Mouse (Mus musculus): ENCODE data around the gene Pde2a.

The Pde2a gene

DNA sequence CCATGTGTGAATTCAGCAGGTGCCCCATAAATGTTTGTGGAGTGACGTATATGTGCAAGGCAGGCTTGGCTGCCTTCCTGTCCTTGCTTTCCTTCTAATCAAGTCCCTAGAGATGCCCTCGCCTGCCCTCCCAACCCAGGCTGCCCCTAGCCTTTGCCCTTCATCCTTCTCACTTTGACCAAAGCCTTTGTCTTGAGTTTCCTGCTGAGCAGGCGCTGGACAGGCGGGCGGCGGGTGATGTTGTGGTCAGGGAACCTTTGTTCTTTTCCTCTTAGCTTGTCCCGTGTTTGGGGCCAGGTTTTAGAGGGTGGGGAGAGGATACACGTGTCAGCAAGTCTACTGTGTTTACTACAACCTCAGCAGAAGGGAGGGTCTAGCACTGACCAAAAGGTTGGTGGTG, 32.2 kb downstream of the Pde2a start:
- DNase-seq (ENCODE audit: low read depth), result no peak

DNA sequence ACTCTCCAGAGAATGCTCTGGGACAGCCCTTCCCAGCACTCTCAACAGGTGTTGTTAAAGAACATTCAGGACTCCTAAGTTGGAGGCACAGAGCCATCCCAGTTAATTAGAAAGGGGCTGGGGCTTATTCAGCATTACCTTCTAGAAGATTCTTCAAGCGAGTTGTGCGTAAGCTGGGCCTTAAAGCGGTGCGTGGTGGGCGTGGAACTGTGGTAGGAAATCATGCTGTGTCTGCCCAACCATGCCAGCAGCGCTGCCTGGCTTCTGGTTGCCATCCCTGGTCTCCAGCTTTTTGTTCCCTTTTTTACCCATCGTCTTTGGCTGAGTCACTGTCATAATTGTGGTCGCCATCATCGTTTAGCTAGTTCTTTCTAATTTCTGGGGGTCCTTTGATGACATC, 33.0 kb downstream of the Pde2a start:
- DNase-seq (ENCODE audit: low read depth), result no peak

DNA sequence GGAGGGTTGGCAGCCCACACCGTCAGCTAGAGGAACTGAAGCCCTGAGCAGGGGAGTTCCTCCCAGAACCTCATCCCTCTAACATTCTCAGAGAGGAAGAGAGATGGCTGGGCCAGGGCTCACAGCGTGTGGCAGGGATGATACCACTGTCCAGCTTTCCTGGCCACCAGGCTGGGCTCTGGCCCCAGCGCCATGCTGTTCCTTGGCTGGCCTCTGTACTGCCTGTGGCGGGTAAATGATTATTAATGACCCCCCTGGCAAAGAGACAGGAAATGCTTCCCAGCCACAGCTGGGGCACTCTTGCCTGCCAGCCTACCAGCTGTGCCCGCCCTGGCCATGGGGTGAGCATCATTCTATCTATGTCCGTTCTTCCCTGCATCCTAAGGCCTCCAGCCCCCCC, 33.6 kb downstream of the Pde2a start:
- no peak for DNase-seq (ENCODE audit: low read depth)

DNA sequence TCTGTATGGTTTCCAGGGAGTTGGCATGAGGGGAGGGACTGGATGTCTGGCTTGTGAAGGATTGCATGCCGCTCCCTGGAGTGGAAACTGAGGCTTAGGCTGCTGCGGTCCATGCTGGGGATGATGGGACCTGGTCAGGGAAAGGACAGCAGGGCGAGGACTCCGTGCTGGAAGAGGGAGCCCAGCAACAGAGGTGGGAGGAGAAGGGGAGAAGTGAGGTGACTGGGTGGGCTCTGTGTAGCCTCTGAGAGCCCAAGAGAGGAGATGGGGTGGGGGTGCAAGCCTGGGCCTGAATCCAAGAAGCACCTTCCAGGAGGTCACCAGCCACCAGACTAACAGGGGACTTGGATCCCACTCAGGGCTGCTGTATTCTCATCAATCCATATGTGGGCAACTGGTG, 34.8 kb downstream of the Pde2a start:
- DNase-seq (ENCODE audit: low read depth), result no peak

DNA sequence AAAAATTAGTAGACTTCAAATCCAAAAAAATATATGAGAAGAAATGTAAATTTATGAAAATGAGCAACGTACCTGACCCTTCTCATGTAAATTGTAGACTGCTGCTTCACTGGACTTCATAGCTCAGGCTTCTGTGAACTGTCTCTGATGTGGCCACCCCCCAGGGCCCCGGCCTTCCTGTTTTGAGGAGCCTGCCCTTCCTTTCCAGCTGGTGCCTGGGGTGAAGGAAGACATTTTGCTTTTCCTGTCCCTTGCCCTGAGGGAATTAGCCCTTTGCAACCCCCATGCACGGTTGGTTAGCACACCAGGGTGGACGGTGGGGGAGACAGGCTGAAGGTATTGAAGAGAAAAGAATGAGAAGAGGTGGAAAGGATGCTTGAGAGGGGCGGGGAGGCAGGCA, 35.3 kb downstream of the Pde2a start:
- no peak for DNase-seq (ENCODE audit: low read depth)

DNA sequence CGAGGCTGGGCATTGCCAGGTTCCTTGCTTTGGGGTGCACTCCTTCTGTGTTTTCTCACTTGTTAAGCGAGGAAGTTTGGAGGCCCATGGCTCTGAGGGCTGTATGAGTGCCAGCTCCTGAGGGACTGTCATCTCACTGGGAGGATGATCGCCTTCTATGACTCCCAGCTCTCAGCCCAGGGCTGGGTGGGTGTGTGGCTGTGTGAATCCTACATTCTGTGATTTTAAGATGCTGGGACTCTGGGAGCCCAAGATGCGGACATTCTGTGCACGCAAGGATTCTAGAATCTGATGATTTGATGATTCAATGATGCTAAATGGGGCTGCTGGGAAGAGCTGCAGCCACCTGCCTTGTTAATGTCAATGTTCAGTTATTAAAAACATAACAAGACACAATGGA, 35.8 kb downstream of the Pde2a start:
- DNase-seq (ENCODE audit: low read depth), result no peak

DNA sequence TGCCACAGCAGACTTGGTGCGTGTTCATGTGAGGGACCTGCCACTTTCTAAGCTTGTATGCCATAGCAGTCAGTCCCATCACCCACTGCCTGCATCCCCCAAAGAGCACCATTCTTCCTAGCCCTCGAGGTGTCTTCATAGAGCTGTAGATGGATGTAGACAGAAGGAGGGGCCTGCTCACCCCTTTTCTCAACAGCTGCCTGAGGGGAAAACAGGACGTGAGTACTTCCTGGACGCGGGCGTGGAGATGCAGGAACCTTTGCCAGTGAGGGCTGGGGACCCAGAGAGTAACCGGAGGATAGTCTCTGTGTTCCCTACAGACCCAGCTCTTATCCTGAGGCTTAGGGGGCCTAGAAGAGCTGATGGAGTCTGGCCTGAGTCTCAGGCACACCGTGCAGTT, 36.3 kb downstream of the Pde2a start:
- DNase-seq (ENCODE audit: low read depth), result no peak

DNA sequence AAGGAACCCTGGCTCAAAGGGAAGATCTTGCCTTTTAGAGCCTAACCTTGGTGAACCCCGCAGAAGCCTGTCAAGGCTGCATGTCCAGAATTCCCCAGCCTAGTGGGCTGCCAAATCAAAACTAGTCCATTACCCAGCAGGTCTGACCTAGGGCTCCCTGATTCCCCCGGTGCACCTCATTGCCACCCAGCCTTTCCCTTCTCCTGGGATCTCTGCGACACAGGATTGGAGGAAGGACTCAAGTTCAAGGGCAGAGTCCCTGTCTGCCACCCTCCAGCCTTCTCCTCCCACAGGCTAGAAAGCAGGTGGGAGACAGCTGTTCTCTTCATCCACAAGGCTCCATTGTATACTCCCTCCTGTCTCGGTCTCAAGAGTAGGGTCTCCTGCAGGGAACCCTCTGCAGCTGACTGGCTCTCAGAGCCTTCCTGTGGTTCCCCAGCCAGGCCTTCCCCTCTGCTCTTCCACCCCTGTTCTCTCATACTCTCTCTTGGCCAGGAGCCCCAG, 36.8 kb downstream of the Pde2a start:
- DNase-seq (ENCODE audit: low read depth), result no peak

DNA sequence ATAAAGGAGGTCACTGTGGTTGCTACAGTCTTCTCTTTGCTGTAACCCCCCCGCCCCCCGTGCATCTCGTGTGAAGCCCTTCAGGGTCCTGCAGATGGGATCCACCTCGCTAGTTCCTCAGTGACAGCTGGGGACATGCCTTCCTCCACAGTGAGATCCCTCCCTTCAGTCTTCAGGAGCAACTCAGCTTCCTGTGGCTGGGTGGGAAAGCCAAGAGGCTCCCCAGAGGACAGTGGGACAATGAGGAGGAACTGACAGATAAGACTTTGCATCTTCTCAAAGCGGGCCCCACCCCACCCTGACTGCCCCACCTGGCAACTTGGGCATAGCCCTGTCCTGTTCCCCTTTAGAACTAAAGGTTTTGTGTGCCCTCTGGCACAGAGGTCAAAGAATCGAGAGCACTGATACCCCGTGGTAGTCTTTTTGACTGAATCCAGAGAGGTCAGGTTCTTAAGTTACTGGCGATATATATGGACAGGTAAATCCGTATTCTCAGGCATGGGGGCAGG, 37.9 kb downstream of the Pde2a start:
- no peak for DNase-seq (ENCODE audit: low read depth)

DNA sequence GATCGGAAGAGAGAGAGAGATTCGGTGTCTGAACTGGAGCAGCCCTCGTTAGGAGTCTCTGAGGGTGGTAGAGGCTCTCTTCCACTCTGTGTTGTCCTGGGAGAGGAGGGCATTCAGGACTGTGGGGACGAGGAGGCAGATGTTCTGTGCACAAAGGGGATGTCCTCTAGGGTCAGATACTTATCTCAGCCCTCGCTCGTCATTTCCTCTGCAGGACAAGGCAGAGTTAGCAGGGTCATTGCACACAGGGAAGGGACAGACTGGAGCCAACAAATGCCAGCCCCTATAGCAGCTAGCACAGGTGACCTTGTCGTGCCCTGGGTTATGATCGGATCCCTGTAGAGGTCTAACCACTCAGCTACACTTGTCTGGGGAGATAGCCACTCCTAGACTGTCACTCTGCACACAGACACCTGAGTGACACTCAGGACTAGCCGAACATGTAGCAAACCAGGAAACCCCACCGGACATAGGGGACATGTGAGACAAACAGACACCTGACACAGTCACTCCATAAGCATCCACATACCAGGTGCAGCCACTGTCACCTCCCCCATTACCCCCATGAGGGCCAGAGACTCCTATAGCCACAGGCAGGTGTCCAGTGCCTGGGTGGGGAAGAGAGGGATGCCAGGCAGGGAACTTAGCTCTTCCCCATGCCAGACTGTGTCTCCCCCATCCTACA, 38.6 kb downstream of the Pde2a start:
- DNase-seq (ENCODE audit: low read depth), result no peak

DNA sequence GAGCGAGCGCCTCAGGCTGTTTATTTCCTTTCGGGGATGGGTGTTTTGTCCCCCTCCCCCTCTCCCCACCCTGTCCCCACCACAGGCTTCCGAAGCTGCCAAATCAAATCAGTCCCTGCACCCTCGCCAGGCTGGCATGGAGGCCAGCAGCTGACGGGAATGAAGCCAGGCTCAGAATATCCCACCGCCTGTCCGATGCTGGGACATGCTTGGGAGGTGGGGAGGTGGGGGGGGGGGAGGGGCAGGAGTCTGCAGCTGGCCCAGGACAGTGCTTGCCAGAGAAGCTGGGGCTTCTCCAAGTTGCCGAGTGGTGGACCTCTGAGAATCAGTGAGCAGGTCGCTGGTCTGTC, 39.1 kb downstream of the Pde2a start:
- no peak for DNase-seq (ENCODE audit: low read depth)

DNA sequence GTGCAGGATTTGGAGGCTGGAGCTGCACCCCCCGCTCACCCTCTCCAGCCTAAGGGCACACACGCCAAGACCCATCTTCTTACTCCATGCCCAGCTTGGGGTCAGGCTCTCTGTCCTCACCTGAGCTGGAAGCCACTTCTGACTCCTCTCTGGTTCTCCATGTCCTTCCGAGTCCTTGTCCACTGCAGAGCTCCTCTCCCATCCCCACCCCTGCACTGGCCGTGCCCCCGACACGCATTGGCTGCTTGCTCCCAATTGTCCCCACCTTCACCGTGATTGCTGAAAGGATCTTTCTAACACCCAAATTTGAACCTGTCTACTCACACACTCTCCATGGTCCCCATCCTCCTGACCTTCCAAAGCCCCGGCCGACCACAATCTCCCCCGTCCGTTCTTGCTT, 40.1 kb downstream of the Pde2a start:
- no peak for DNase-seq (ENCODE audit: low read depth)

DNA sequence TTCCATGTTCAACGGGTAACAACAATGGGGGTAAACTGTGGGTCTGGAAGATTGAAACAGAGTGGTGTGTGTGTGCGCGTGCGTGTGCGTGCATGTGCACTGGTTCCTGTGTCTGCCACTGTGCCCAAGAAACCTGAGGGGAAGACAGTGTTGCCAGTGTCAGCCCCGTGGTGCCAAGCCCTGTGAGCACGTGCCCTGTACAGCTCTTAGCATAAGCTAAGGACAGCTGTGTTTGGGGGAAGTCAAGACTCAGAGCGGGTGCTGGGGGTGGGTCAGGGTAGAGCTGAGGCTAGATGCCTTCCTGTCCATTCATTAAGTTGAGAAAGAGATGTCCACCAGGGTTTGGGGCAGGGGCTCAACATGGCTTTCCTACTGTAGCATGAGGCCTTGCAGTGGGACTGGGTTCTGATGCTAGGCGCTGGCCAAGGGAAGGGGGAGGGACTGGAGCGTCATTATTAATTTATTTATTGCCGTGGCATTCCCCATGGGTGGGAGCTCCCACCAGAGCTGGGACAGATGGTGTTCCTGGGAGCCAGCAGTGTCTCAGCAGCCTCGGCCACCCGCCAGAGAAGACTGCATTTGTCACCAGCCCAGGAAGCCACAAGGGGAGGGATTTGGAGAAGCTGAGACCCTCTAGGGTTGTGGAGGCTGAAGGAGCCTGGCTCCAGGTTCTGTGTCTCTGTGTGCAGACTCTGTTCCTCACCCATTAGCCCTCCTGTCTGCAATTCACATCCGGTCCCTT, 41.0 kb downstream of the Pde2a start:
- no peak for DNase-seq (ENCODE audit: low read depth)

DNA sequence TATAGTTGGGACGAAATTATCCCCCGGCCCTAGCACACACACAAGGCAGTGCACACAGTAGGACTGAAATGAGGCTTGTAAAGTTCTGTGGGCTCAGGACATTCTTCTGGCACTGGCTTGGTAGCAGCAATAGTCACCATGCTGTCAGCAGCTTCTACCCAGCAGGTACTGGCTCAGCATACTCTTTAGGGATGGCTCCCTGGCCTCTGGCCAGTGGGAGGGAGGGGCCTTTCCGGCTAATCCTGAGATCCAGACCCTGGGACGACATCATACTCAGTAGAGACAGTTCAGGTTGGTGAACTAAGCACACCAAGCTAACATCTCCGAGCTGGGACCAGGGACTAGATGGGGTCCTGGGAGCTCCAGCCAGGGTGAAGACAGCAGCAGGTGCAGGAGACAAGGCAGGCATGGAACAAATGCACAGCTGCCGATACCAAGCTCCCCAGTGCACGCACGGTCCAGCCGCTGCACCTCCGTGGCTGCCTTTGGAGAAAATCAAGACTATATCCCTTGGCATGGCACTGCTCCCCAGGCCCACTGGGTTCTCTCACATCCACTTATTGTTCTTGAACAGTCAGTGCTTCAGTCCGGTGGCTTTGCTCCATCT, 42.3 kb downstream of the Pde2a start:
- no peak for DNase-seq (ENCODE audit: low read depth)

DNA sequence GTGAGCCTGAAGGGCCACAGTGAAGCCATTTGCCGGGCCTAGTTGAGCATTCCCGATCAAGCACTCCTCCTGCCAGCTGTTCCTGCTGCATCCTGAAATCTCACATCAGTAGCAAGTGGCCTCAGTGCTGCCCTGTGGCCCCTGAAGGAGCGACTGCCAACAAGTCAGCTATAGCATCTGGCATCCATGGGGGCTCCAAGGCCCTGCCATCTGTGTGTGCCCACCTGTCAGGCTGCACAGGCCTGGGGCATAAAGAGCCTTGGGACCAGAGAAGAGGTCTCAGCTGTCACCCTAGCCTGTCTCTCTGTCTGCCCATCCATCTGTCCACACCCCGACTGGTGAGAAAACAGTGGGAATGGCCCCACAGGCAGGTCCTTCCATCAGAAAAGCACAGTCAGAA, 43.4 kb downstream of the Pde2a start:
- DNase-seq (ENCODE audit: low read depth), result no peak

DNA sequence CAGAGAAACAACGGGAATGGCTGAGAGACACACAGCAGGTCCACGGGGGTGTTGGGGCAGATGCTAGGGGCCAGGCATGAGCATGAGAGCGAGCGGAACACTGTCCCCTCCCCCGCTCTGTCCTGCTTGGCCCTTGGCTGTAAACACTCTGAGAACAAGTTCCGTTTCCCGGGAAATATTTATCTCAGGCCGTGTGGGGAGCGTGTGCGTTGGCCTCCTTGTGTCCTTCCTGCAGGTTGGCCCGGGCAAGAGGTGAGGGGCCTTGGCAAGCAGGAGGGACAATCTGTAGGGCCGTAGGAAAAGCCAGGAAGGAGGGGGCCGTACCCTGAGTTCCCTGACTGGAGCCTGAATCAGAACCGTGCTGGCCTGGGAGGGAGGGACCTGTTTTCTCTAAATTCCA, 43.9 kb downstream of the Pde2a start:
- no peak for DNase-seq (ENCODE audit: low read depth)

DNA sequence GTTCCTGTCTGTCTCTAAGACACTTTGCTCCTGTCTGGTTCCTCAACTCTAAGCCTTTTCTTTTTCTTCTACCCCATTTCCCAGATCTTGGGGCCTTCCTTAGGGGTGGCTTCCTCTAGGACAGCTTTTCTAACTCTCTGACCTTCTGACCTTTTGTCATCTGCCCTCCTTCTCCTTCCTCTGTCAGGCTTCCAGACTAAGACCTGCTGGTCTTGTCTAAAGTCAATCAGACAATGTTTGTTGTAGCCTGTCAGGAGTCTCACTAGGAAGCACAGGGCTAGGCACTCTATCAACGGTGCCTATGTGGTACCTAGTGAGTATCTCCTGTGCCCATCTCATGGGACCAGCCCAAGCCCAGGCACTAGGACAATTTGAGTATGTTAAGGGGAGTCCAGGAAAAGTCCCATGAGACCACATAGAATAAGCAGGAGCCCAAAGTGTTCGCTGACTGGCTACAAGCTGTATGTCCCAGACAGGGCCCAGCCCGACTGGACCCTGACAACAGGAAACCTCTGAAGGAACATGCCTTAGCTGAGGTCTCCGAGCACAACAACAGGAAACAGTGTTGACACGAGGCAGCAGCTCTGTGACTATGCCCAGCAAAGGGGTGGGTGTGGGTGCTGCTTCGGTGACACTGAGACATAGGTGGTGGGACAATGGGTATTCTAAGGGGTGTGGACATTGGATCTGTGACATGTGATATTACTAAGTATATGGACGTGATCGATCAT, 44.5 kb downstream of the Pde2a start:
- DNase-seq (ENCODE audit: low read depth), result no peak

DNA sequence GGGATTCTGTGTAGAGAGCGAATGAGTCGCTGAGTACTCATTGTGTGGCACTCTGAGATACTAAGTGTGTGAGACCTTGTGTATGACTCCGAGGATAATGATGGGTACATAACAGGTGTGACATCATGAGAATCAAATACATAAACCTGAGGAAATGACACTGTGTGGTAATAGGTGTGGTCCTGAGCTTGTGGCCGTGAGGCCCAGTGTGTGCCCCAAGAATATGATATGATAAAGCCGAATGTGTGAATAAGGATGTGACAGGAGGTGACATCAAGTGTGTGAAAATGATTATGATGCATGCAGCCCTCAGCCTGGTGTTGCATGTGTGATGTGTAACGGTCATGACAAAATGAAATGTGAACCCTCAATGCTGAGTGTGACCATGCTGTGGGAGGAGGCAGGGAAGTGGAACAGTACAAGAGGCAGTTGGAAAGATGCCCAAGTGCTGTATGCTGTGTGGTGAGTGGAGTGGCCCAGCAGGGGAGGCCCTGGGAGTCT, 45.1 kb downstream of the Pde2a start:
- no peak for DNase-seq (ENCODE audit: low read depth)

DNA sequence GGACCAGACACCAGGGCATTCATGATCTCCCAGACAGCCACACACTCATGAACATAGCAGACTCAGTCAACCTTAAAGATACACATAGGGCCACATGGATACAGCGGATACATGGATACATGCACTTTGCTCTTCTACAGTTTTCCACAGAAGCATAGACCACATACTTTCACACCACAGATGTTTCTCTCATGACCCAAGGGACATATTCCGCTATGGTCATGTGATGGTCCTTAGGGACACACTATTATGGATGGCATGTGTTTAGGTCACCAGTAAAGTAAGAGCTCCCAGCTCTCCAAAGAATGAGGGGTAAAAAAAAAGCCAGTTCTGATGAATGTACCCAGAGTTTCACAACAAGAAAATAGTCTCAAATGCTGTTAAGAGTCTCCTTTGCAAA, 49.9 kb downstream of the Pde2a start:
- DNase-seq (ENCODE audit: low read depth), result no peak

DNA sequence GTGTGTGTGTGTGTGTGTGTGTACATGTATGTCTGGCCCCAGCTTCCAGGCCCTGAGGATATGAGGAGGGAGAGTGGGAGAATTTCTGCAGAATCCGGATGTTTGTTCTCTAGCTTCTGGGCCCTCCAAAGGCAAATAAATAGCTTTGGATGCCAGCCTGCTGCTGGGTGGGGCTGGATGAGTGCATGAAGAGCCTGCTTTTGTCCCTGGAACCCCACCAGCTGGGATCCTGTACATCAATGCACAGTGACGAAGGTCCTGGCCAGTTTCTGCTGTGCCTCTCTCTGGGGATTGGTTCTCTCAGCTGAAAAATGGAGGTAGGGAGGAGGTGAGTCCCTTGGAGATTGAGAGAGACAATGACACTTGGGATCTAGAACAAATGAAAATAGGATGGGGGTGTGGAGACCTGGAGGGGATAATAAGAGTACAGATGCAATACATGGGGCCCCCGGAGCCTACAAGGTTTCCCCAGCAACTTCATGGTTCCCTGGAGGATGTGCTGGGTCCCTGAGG, 50.5 kb downstream of the Pde2a start:
- no peak for DNase-seq (ENCODE audit: low read depth)

DNA sequence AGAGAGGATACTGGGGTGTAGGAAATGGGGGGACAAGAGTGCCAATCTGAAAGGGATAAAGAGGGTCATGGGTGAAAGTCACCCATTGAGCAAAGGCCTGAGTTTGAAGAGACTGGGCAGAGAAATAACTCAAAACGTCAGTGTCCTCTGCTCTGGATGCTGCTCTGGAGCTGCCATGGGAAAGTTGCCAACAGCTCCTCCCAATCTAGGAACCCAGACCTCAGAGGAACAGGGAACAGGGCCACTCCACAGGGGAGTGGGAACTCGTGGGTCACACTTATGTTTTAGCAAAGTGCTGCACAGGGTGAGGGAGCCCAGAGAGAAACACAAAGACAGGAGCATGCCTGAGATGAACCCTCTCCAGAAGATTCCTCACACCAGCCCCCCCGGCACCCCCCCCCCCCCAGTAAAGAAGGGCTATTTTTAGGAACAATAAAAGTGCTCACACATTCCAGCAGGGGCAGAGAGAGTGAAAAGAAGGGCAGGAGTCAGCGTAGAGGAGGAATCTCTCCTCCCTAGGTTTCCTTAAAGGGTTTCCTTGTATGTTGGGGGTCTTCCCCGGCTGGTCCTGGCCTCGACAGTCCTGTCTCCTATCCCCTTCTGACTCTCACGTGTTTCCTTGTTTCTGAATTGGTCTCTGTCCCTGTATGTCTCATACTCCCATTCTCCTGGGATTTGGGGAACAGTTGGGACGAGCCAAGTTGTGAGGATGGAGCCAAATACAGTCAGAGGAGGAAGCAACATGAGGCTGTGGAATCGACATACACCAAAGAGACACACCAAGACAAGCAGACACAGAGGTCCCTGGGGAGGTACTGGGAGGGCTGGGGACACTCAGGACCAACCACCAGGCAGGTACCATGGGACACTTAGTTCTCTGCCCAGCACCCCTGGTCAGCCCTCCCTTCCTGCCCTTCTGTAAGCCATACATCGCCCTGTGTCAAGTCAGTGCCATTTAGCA, 51.4 kb downstream of the Pde2a start:
- DNase-seq (ENCODE audit: low read depth), result no peak
